Mouse (Mus musculus): ENCODE measurements around the gene Xpo6.

The Xpo6 gene

DNA sequence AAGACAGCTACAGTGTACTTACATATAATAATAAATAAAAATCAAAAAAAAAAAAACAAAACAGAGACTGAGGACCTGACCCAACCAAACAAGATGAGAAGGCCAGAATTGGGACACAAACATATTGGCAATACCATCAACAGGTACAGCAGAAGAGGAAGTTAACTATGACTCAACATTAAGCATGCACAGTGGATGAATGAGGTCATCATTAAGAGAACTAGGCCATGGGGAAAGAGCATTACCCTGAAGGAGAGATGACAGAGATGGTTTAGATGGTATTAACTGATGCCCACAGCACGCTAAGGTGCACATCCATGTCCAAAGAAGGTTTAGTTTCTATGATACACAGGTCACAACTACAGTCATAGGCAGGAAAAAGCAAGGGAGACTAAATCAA is 6.1 kb downstream of the Xpo6 start:
- no peak for DNase-seq (ENCODE audit: low spot score in 2 of 2)

DNA sequence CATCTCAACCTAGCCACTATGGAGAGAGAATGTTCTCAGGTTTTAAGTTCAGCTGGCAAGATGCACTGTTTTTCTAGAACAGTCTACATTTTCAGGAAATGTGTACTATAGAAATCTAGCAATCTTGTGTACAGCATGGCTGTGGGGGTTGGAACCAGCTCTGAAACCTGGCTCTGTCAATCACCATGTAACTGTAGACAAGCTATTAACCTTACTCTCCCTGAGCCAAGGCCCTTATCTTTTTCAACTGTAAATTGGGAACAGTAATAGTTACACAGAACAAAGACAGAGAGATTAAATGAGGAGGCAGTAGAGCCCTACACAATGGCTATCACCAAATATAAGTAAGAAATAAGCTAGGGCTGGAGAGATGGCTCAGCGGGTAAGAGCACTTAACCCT is 8.8 kb downstream of the Xpo6 start:
- DNase-seq (ENCODE audit: low spot score in 2 of 2), result no peak

DNA sequence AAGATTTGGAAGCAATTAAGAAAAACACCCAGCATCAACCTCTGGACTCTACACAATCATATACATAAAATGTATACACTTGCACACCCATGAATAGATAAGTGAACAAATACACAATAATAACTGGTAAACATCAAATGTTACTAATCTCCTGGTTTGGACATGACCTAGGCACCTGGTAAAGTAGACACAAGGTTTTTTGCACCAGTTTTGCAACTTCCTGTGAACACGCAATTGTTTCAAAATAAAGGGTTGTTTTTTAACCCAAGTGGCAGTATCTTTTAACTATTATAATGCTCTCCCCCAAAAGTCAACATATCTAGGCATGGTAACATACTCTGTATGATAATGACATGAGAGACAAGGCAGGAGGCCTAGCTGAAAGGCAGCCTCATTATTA is 10.8 kb downstream of the Xpo6 start:
- no peak for DNase-seq (ENCODE audit: low spot score in 2 of 2)

DNA sequence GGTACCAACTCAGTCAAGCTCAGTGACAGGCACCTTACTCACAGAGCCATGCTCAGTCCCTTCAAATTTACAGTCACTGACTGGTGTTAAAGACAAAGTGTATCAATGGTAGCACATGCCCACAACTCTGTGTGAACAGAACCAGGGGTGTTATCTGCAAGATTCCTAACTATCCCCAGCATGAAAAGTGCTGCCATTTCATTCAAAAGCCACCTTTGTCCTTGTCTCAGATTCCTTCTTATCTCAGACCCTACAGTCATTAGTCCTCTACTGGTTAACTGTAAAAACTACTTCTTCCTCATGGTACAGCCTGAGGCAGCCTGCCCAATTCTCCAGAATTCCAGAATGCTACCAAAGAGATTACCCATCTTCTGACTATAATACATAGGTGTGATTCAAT is 14.3 kb downstream of the Xpo6 start:
- DNase-seq (ENCODE audit: low spot score in 2 of 2), result no peak

DNA sequence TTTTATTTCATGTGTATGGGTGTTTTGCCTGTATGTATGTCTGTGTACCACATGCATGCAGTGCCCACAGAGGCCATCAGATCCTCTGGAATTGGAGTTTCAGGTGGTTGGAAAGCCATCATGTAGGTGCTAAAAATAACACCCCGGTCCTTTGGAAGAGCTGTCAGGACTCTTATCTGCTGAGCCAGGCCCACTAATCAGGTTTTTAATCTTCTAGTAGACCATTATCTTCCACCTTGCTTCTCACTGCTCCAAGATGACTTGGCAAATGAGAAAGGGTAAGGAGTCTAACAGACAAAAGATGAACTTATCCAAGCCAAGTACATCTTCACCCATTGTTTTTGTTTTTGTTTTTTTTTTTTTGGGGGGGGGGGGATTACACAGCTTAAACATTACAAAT is 16.7 kb downstream of the Xpo6 start:
- DNase-seq (ENCODE audit: low spot score in 2 of 2), result no peak

DNA sequence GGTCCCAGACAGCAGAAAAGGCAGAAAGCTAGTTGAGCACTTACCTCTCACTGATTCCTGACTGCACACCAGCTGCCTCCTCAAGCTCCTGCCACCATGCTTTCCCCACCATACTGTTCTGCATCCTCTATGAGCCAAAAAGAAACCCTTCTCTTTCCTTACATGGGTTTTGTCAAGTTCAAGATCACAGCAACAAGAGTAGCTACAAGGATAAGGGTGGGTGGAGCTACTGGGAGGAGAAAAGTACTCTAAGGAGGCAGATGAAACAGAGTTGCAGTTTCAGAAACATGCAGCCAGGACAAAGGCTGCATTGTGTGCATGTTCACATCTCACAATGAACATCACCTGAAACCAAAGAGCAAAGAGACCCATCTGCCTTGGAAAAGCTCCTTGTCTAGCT is 18.8 kb downstream of the Xpo6 start:
- no peak for DNase-seq (ENCODE audit: low spot score in 2 of 2)

DNA sequence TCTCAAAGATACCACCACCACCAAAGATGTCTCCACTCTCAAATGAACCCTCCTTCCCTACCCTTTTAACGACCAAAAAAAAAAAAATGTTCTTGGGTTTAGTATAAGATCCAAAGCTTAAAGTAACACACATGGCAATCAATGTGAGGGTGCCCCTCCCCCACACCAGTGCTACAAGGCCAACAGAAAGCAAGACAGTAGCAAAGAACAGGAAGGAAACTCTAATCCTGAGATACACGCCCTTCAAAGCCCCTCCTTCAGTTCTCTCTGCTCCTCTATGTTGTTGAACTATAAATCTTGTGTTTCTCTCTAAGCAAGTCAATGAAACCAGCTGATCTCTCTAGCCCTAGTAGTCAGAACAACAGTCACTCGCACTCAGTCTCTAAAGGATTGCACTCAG is 19.3 kb downstream of the Xpo6 start:
- no peak for DNase-seq (ENCODE audit: low spot score in 2 of 2)

DNA sequence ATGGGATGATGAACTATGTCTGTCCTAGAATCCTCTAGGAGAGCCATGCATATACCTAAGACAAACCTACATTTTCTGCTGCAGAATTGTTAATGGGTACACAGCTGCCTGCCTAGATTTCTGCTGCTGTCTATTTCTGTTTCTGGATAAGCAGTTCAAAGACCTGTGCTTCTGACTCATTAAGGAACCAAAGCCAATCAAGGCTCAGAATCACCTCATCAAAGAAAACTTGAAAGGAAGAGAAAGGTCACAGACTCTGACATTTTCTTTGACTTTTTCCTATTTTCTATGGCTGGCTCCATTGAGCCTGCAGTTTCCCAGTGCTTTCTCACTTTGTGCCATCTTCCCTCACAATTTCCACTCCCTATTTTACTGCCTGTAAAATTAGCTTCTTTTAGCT is 21.5 kb downstream of the Xpo6 start:
- DNase-seq (ENCODE audit: low spot score in 2 of 2), result no peak

DNA sequence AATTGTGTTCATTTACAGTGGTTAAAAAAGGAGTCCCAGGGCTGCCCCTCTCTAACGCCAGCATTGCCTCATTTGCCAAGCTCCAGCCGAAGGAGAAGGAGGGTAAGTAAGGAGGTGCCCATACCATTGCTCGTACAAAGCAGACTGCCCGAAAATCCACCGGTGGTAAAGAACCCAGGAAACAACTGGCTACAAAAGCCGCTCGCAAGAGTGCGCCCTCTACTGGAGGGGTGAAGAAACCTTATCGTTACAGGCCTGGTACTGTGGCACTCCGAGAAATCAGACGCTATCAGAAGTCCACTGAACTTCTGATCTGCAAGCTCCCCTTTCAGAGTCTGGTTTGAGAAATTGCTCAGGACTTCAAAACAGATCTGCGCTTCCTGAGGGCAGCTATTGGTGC is 24.3 kb downstream of the Xpo6 start:
- DNase-seq (ENCODE audit: low spot score in 2 of 2), result no peak

DNA sequence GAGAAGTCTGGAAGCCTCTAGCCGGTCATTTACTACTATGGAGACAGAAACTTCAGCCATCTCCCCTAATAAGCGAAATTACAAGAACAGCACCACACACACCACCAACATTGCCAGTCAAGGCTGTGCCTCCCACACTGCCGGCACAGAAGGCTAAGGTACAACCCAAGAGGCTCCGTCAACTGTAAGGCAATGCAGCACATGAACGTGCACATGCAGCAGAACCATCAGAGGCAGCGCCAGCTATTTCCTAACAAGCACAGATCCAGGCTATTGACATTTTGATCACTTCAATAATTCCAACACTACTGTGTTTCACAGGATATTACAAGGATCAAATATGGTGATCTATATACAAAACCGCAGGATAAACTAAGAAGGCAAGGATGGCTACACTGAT is 24.8 kb downstream of the Xpo6 start:
- DNase-seq (ENCODE audit: low spot score in 2 of 2), result no peak

DNA sequence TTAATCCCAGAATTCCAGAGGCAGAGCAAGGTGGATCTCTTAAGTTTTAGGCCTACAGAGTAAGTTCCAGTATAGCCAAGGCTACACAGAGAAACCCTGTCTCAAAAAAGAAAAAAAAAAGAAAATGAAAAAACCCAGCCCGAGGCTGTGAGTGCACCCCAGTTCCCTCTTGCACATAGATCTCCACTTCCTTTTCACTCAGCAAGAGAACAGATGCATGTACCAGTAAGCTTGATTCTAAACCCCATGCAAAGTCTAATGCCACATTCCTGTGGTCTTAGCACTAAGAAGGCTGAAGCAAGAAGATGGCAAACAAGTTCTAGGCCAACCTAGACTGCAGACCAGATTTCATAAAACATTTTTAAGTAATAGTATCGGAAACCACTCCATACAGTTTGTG is 25.4 kb downstream of the Xpo6 start:
- DNase-seq (ENCODE audit: low spot score in 2 of 2), result no peak

DNA sequence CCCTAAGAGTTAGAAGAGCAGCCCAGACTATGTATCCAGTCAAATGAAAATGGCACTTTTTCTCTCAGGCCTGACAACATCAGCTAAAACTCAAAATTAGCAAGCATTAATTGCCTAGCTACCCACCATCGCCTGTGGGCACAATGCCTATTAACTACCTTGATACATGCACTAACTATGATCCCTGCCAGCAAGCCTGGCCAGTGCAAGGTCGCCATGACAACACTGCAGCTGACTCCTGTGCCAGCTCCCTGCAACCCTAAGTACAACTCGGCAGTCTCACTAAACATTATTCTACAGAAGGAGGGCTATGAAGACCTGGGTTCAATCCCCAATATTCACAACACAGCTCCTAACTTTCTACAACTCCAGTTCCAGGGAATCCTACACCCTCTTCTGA is 28.3 kb downstream of the Xpo6 start:
- DNase-seq (ENCODE audit: low spot score in 2 of 2), result no peak

DNA sequence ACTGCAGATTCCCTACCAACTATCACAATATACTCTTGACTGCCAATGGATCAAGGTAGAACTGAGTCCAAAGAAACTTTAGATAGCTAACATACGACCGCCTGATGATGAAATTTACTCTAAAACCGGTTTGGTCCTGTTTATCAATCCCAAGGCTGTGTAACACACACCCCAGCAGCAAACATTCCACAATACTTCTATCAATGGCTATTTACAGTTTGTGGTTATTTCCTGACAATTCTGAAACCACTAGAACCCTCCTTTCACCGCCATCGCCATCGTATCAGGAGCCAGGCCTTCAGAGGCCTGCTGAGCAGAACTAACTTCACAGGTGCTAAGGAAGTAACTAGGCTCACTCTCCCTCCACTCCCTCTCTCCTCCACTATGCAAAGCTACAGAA is 31.7 kb downstream of the Xpo6 start:
- no peak for DNase-seq (ENCODE audit: low spot score in 2 of 2)

DNA sequence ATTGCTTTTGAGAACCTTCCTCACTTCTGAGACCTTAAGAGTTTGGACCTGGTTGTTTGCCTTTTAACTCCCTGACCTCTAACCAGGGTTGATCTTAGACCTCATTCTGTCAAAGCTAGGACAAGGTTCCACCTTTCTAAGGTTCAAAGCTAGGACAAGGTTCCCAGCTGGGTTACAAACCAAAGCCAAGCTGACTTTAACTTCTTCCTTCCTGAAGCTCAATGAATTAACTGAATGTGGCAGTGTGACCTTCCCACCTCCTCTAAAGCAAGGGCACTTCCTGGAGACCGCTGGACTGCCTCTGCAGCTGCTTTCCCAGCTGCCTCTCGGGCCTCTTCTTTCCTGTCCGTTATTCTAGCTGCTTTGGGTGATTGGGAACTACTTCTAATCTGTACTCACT is 32.9 kb downstream of the Xpo6 start:
- no peak for DNase-seq (ENCODE audit: low spot score in 2 of 2)

DNA sequence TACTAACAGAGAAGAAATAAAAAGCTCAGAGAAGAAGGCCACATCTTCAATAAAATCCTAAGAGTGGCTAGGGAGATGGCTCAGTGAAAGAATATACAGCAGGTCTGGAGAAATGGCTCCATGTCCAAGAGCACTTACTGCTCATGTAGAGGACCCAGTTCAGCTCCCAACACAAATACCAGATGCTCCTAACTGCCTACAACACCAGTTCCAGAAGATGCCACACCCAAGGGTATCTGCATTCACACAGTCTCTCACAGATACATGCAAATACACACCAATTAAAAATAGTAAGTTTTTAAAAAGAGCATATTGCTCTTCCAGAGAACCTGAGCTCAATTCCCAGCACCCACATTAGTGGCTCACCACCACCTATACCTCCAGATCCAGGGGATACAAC is 33.7 kb downstream of the Xpo6 start:
- DNase-seq (ENCODE audit: low spot score in 2 of 2), result no peak

DNA sequence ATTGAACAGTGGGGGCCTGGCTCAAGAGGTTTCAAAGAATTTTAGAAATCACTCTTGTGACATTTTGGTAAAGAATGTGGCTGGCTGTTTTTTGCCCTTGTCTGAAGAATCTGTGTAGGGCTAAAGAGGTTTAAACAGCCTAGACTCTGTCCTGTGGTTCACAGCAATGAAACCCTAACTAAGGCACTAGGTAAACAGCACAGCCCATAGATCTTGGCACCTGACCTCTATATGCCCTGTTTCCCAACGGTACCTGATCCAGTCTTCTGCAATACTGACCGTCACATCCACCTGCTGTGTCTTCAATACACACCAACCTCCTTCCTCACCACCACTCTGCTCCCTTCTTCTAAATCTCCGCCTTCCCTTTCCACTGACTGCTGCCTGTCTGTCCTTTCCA is 42.1 kb downstream of the Xpo6 start:
- DNase-seq (ENCODE audit: low spot score in 2 of 2), result no peak

DNA sequence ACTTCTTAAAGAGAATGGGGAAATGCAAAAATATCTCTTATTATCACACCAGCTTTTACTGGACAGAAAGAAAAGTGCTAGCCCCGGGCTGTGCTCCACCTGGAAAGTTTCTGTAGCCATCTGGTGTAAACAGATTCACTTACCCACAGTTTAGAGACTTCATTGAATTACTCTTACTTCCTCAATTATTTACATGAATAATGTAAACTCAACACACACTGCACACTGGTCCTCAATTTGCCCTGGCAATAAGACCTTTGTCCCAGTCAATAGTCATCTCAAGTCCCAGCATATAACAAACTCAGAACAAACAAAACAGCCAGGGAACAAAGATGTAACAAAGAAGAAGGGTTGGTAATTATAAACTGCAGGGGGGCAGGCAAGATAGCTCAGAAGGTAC is 44.6 kb downstream of the Xpo6 start:
- DNase-seq (ENCODE audit: low spot score in 2 of 2), result no peak

DNA sequence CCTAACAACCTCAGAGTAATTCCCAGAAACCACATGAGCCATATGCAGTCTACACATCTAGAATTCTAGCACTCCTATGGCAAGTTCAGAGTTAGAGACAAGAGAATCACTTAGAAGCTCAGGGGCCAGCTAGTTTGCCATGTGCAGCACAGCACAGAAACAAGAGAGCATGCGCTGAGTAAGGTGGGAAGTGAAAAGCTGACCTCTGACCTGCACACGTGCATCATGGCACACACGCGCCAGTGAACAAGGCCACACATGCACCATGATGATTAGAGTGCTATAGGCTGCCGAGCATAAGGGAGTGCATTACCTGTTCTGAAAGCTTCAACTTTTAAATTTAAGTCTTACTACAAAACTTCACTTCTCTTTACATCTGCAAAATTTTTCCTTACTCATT is 45.6 kb downstream of the Xpo6 start:
- DNase-seq (ENCODE audit: low spot score in 2 of 2), result no peak

DNA sequence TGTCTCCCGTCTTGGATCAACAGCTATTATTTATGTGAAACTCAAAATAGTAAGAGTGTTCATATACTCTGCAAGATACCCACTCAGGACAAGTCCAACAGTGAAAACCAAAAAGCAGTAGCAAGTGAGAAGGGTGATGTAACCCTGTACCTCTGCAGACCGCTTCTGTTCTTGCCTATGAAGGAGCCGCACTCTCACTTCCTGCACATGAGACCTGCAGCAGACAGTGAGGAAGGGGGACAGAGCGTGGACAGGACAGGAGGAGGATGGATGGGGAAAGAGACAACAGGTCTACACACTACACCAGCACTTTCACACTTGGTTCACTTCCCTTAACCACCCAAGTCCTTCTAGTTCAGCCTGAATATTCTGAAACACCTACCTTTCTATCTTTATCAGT is 48.0 kb downstream of the Xpo6 start:
- DNase-seq (ENCODE audit: low spot score in 2 of 2), result no peak

DNA sequence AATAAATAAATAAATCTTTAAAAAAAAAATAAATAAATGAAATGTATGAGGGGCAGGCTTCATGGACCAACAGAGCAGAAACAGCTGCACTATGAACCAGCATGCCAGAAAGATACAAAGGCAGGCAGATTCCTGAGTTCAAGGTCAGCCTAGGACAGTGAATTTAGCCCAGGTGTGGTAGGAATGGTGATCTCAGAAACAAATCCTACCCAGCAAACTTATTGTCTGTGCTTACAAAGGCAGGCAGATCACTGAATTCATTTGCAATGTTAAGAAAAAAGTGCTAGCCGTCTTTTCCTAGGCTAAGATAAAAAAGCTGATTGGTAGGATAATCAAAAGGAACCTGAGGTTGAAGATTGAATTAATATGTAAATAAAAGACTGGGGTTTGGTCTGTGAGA is 54.1 kb downstream of the Xpo6 start:
- no peak for DNase-seq (ENCODE audit: low spot score in 2 of 2)

DNA sequence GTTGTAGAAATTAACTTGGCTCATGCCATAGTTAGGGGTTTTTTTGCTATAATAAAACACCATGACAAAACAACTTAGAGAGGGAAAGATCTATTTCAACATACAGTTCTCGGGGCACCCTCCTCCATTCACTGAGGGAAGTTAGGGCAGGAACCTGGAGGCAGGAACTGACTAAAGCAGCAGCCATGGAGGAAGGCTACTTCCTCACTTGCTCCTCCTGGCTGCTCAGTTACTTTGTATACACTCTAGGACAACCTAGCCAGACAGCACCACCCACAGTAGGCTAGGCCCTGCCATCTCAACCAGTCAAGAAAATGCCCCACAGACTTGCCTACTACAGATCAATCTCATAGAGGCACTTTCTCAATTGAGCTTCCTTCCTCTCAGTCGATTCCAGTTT is 55.9 kb downstream of the Xpo6 start:
- no peak for DNase-seq (ENCODE audit: low spot score in 2 of 2)

DNA sequence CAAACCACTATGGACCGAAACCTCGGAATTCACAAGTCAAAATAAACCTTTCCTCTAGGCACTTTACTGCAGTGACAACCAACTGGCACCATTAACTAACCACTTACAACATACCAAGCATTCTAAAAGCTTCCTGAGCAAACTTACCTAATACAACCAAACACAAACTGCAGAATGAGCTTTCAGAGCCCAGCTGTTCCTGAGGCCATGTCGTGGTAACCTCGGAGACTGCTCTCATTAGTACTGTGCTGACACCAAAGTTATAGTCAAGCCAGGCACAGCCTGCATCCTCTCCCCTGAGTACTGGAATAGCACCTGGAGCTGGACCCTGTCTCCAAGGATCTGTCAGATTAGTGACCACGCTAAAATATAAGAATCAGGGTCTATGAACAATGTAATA is 62.5 kb downstream of the Xpo6 start:
- DNase-seq (ENCODE audit: low spot score in 2 of 2), result no peak

DNA sequence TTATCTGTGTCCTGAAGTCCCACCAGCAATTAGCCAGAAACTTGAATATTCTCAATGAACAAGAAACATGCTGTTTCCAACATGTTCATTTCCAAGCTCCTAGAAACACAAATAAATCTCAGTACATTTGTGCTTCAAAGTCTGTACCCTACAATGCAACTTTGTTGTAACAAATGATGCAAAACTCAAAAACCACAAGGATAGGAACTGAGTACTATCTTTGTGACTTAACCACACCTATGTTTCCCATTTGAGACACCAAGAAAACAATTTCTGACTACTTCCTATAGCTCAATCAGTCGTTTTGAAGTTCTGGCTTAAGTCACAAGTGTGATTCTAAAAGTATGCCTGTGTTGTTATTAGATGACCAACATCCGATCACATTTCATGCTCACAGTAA is 64.9 kb downstream of the Xpo6 start:
- DNase-seq (ENCODE audit: low spot score in 2 of 2), result no peak

DNA sequence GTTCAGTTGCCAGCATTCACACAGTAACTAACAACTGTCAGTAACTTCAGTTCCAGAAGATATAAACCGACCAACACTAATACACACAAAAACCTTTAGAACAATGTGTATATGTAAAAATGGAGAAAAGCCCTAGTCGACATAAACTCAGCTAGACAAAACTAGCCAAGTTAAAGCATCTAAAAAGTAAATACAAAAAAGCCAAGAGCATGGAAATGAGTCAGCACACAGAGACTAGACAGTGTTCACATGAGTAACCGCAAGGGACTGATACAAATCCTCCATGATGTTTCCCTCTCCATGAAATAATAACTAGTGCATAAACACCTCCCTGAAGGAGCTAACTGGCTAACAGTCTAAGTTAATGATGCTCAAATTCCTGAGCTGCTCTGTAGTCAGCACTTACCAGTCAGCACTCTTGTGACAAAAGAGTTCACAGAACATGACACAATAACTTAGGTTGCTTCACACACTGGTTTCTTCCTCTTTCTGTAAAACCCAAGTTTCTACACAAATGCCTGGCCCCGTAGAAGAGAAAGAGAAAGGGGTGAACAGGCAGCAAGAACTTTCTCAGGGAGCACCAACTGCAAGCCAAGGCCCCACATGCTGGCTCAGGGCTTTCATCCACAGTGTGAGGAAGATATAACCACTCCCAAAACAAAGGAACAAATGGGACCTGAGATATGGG is 65.5 kb downstream of the Xpo6 start:
- no peak for DNase-seq (ENCODE audit: low spot score in 2 of 2)

DNA sequence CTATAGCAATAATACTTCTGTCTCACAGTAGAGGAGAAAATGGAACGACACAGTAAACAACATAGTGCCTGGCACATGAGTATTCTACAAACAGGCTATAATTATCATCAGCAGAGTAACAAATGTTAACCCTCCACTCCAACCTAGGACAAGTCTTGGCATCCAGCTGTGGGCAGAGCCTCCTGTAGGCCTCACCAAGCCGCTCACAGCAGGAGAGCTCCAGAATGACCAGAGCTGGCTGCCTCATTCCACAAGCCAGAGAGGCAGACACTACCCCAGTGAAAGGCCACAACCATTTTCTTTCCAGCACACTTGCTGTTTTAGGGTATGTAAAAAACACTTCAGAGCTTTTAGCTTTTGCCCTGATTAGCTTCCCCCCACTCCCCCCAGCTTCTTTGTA is 72.6 kb downstream of the Xpo6 start:
- DNase-seq (ENCODE audit: low spot score in 2 of 2), result no peak

All from frontal cortex, postnatal 25 days (tissue).